Mouse (Mus musculus): Measurements from ENCODE around the gene Glce.

Gene Glce

DNA sequence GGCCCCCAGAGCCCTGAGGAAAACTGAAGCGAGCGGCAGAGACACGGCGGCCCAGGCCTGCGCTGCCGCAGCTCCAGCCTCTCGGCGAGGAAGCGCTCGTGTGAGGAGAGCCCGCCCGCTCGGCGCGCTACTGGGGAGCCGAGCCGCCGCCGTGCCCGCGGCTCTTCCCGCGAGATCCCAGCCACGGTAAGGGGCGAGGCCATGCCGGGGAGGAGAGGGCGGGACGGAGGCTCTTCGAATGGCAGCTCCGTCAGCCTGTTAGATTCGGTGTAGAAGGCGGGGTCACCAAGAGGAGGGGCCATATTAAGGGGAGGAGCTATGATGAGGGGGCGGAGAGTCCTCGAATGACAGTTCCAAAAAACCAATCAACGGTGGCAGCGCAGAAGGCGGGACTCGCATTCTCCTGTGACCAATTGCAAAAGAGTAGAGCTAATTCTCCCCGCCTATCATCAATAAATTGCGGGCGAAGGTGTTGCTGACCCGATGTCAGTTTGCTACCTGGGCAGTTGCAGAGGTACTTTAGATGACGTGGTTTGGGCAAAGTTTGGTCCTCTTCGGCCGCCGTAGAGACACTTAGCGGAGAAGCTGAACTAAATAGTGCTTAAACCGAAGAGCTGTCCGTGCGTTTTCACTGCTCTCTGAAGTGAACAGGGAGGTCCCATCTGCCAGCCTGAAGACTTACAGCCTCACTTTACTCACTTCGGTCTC, at the start of gene Glce:
Gene Glce, minus strand, starts transcription at position 148 of the 708 bp plus-strand sequence.
- peak; percentile 97 for DNase-seq (ENCODE audit: low spot score in 2 of 2)

DNA sequence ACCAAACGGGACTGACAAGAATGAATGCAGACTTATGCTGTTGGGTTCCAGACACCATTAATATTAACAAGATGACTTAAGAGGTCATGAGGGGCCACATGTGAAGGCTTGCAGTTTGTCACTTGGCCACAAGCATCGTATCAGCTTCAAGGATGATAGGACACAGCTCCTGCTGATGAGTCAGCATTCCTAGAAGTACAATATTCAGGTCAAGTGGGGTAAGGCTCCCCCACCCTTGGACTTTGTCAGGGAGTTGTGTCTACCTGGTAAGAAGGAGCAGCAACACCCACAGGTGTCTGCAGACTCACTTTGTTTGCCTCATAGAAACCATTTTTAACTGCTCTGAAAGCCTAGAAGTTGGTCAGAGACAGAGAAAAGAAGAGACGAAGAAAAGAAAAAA, 49.8 kb upstream of the Glce start:
- no peak for DNase-seq (ENCODE audit: low spot score in 2 of 2)

- no peak for DNase-seq (ENCODE audit: low spot score in 2 of 2)
These were observed 48.5 kb upstream of the Glce start for GRCm38 (mm10) chr9:62170921-62171320.

DNA sequence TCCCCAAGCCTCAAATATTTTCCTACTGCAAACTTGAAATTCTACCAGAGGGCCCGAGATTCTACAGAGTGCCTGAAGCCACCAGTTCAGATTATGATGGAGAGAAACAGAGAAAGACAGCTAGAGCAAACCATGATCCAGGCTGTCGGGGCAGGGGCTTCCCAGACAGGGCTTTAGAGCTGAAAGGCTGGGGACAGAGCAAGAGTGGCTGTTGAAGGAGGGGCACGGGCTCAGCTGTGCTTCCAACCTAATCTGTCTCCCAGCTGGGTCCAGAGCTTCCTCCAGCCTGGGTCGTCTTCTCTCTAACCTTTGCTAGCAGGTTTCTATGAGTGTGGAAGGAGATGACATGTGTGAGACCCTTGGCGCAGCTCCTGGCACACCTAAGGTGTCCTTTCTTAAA, 44.2 kb upstream of the Glce start:
- DNase-seq (ENCODE audit: low spot score in 2 of 2) = no peak

GRCm38 (mm10) chr9:62166186-62166585, 43.7 kb upstream of the Glce start:
- no peak for DNase-seq (ENCODE audit: low spot score in 2 of 2)

DNA sequence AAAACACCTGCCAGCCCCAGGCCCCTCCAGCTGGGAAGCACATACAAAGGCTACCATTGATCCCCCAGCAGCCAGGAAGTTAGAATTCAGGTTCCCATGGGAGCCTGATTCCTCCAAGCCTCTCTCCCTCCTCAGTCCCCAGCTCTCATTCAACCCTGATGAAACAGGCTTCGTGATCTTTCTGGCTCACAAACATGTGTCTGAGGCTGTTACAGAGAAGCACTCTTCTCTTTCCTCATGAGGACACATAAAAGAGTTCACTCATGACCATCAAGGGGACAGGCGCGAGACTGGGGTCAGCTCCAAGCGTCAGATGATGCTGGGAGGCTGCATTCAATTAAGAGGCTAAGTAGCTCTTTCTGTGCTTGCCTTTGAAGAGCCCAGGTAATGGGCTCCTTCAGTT, 40.4 kb upstream of the Glce start:
- no peak for DNase-seq (ENCODE audit: low spot score in 2 of 2)

GRCm38 (mm10) chr9:62160788-62161187, 38.3 kb upstream of the Glce start:
- DNase-seq (ENCODE audit: low spot score in 2 of 2) = no peak

DNA sequence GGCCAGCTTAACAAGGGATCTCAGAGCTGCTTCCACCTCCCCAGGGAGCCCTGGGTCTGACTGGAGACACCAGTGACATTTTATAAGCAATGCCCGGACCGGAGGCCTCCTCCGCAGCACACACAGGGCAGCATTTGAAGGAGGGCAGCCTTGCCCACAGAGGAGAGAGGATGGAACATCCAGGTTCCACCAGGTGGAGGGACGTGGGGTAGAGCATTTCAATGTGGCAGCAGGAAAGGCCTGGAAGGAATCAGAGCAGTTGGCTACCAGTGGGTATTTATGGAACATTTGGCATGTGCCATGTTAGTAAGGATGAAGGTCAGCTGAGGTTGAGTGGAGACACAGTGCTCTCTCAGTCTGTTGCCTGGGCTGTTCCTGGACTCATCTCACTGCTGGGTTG, 36.3 kb upstream of the Glce start:
- DNase-seq (ENCODE audit: low spot score in 2 of 2) = no peak

- no peak for DNase-seq (ENCODE audit: low spot score in 2 of 2)
These were observed 33.4 kb upstream of the Glce start for GRCm38 (mm10) chr9:62155821-62156220.

- DNase-seq (ENCODE audit: low spot score in 2 of 2) = no peak
These were observed 32.9 kb upstream of the Glce start for GRCm38 (mm10) chr9:62155400-62155799.

DNA sequence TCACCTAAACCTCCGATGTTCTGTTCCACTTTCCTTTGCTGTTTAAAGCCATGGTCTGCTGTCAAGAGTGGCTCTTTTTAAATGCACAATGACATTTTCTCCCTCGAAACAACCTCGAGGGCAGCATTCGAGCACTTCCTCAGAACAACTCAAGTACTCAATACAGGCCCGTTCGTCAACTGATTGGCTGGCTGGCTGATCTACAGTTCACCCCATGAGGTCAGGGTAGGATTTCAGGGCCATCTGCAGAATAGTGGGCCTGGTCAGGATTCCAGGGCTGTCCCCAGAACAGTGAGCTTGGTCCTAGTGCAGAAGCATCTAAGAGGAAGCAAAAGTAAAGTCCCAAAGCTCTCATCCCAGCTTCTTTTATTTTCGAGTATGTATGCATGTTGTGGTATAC, 32.5 kb upstream of the Glce start:
- DNase-seq (ENCODE audit: low spot score in 2 of 2) = no peak

DNA sequence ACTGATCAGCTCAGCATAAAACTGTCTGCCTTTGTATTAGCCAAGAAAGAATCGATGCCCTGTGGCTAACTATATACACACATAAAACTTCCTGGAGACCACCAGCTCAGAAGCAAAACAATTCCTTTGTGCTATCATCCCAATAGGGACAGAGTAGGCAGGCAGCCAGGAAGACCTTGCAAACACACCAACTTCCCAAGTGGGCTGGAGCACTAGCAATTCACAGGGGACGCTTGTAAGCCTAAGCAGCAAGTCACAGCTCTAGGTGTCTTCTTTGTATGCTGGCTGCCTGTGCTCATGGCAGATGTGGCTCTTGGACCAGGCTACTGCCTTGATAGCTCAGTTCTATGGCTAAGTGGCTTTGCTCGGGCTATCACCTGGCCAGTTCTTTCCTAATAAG, 32.1 kb upstream of the Glce start:
- no peak for DNase-seq (ENCODE audit: low spot score in 2 of 2)

GRCm38 (mm10) chr9:62153263-62153662, 30.8 kb upstream of the Glce start:
- DNase-seq (ENCODE audit: low spot score in 2 of 2) = no peak

DNA sequence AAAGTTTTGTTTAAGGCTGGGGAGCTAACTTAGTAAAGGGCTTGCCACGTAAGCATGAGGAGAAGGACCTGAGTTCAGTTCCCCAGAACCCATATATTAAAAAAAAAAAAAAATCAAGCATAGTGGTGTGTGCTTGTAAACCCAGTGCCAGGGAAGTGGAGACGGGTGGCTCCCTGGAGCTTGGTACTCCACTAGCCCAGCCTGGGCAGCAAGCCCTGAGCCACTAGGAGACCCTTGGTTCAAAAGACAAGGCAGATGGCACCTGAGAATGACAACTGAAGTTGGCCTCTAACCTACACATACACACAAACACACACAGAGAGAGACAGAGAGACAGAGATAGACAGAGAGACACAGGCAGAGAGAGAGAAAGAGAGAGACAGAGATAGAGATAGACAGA, 30.1 kb upstream of the Glce start:
- DNase-seq (ENCODE audit: low spot score in 2 of 2) = no peak

DNA sequence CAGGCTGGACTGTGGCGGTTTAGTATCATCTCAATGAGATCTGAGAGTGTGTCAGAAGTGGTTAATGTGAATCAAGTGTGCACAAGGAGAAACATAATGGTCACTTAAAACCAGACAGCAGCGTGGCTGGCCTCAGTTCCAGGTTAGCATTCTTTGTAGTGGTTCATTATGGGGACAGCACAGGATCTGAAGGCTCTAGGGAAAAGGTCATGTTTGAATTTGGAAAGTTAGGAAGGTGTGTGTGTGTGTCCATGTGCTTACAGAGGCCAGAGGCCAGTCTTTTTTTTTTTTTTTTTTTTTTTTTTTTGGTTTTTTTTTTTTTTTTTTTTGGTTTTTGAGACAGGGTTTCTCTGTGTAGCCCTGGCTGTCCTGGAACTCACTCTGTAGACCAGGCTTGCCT, 22.7 kb upstream of the Glce start:
- no peak for DNase-seq (ENCODE audit: low spot score in 2 of 2)

- no peak for DNase-seq (ENCODE audit: low spot score in 2 of 2)
These were observed 21.0 kb upstream of the Glce start for GRCm38 (mm10) chr9:62143428-62143827.

- no peak for DNase-seq (ENCODE audit: low spot score in 2 of 2)
These were observed 16.6 kb upstream of the Glce start for GRCm38 (mm10) chr9:62139027-62139426.

DNA sequence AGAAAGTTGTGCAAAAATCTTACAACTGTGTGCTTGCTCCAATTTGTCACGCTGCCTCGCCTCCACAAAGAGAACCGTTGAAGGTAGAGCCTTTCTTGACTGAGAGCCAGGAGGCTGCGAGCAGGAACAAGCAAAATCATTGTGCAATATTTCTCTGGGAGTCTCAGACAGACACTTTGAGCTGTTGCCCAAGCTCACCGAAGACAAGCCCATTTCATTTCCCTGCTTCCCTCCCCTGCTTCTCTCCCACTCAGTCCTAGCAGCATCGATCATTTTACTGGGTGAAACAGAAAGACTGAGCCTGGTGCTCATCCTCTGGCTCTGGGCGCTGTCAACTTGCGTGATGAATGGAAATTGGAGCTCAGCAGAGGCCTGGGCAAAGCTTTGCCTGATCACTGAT, 14.8 kb upstream of the Glce start:
- DNase-seq (ENCODE audit: low spot score in 2 of 2) = no peak

- DNase-seq (ENCODE audit: low spot score in 2 of 2) = no peak
These were observed 9.7 kb upstream of the Glce start for GRCm38 (mm10) chr9:62132005-62132782.

GRCm38 (mm10) chr9:62130746-62131145, 8.3 kb upstream of the Glce start:
- no peak for DNase-seq (ENCODE audit: low spot score in 2 of 2)

- DNase-seq (ENCODE audit: low spot score in 2 of 2) = no peak
These were observed 5.6 kb upstream of the Glce start for GRCm38 (mm10) chr9:62128056-62128455.

GRCm38 (mm10) chr9:62125986-62126575, 3.6 kb upstream of the Glce start:
- no peak for DNase-seq (ENCODE audit: low spot score in 2 of 2)

DNA sequence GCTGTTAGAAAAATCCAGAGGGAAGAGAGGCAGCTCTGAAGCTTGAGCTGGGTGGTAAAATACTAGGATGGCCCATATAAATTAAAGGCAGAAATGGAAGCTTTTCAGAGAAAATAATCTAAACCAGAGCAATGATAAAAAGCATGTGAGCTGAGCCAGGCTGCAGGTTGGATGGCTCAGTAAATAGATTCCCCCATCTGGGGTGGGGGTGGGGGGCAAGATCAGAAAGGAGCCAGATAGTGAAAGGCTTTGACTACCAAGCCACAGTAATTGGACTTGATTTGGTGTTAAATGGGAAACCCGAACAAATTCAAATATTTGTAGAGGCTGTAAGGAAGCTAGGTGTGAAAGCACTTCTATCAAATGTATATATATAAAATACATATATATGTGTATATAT, 1.8 kb upstream of the Glce start:
- DNase-seq (ENCODE audit: low spot score in 2 of 2) = no peak
